Mouse (Mus musculus) heart, embryonic 14.5 days (tissue): ENCODE results near the gene Ptpn11. TPM values are rescaled to one million over a fixed set of nuclear protein-coding genes. Genes with fewer than 3 reads are reported as not detected.
"Not testable (repeated sequence)": the region's sequence is repeated elsewhere in the genome, so short reads cannot be mapped to it uniquely, and the experiment has no call there.

Source experiments
- ATAC-seq: fragments of 200-750 bp; cut with Nextera tagmentation; 2 replicates; pipeline ENCODE4 v1.8.0; 2017; ENCODE audit warnings: low read depth, moderate TSS enrichment; ENCODE audit not compliant: insufficient number of reproducible peaks, insufficient read depth, low FRiP score
- H3K27ac ChIP-seq, 2 experiments: fragments of 200-500 bp in 1 of 2; fragments of 300-500 bp in 1 of 2; sonication (generic) in 1 of 2; replicated peaks in 1 of 2; 2 replicates each; pipeline ENCODE4 v1.5.1; 2012 to 2014; ENCODE audit warnings: low read depth in 2 of 2, low read length in 2 of 2, control low read depth in 1 of 2, mild to moderate bottlenecking in 1 of 2, mixed read lengths in 1 of 2; ENCODE audit not compliant: control insufficient read depth in 1 of 2, insufficient read depth in 1 of 2
- H3K27me3 ChIP-seq: fragments of 300-500 bp; sonication (generic); 2 replicates; pipeline ENCODE4 v1.6.1; 2014; ENCODE audit warnings: mild to moderate bottlenecking, low read length, control low read depth; ENCODE audit not compliant: control insufficient read depth, insufficient read depth
- H3K36me3 ChIP-seq: fragments of 300-500 bp; sonication (generic); 2 replicates; pipeline ENCODE4 v1.6.1; 2014; ENCODE audit warnings: mild to moderate bottlenecking, control low read depth, low read length, mixed read lengths; ENCODE audit not compliant: control insufficient read depth, insufficient read depth
- H3K4me1 ChIP-seq, 2 experiments: fragments of 200-500 bp in 1 of 2; fragments of 300-500 bp in 1 of 2; sonication (generic) in 1 of 2; 2 replicates each; pipeline ENCODE4 v1.6.1; 2012 to 2014; ENCODE audit warnings: low read length in 2 of 2, control low read depth in 1 of 2, mixed read lengths in 1 of 2; ENCODE audit not compliant: control insufficient read depth in 2 of 2, insufficient read depth in 2 of 2
- H3K4me2 ChIP-seq: fragments of 300-500 bp; sonication (generic); 2 replicates; pipeline ENCODE4 v1.6.1; 2014; ENCODE audit warnings: mild to moderate bottlenecking, low read length
- H3K4me3 ChIP-seq, 2 experiments: fragments of 200-500 bp in 1 of 2; fragments of 300-500 bp in 1 of 2; sonication (generic) in 1 of 2; 2 replicates each; pipeline ENCODE4 v1.5.1; 2012 to 2014; ENCODE audit warnings: low read length in 2 of 2, mild to moderate bottlenecking in 2 of 2, control low read depth in 1 of 2, low read depth in 1 of 2, moderate library complexity in 1 of 2; ENCODE audit not compliant: control insufficient read depth in 1 of 2, insufficient read depth in 1 of 2
- H3K9ac ChIP-seq: fragments of 300-500 bp; sonication (generic); 2 replicates; pipeline ENCODE4 v1.6.1; 2014; ENCODE audit warnings: mild to moderate bottlenecking, low read length
- H3K9me3 ChIP-seq: fragments of 300-500 bp; sonication (generic); 2 replicates; pipeline ENCODE4 v1.6.1; 2016; ENCODE audit warnings: low read length, control low read depth; ENCODE audit not compliant: control insufficient read depth
- WGBS: fragments of 180-500 bp; shearing (Covaris S2); extraction: QIAGEN DNeasy Blood & Tissue Kit; methylation state at CpG from one replicate; pipeline ENCODE4 v1.1.7; 2014; 5-methylcytosine and 5-hydroxymethylcytosine counted together
- polyA plus RNA-seq: library from polyadenylated mRNA; unstranded; fragments of >200 nt; fragmentation: Nextera tagmentation; extraction: Ambion mirVana; gene quantifications from 2 replicates; pipeline ENCODE4 v1.2.1, GENCODE M21; 2014

Ptpn11 gene
- polyA plus RNA-seq, 1 experiment from 2014 or later: 25.6 TPM

DNA sequence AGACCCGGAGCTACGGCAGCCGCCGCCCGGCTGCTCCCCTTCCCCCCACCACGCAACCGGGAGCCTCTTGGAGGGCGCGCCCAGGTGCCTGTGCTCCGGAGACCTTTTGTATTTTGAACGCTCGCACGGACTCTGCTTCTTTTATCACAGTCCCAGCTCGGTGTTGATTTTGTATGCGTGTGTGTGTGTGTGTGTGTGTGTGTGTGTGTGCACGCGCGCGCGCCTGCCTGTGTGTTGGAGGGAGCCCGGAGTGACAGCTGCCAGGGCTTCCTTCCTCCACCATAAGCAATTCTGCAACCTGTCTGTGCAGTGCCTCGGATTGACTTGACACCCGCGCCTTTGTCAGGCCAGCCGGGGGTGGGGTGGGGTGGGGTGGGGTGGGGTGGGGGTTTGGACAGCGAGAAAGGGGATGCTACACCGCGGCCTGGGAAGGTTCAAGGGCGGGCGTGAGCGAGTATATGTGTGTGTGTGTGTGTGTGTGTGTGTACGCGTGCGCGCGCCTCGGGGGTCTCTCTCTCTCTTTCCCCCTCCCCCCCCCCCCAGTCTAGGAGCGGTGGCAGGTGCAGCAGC, 29.6 kb upstream of the Ptpn11 start:
- under 1% methylated on average over 37 of the region's 38 CpGs for WGBS

GRCm38 (mm10) chr5:121219980-121220731, 29.0 kb upstream of the Ptpn11 start, which contains the start of gene Hectd4:
Gene Hectd4, plus strand, starts transcription at chr5:121220219.
- H3K27me3 ChIP-seq: no peaks in the 10 kb centered on the region
- peaks cover 6 to 13% of the 10 kb centered on the region in 2 experiments; a peak in 3 of 4 replicates for H3K4me1 ChIP-seq
- H3K9me3 ChIP-seq: no peaks in the 10 kb centered on the region
- H3K4me2 ChIP-seq: peak within 1 kb of the TSS; percentile 77
- H3K4me3 ChIP-seq: peak within 1 kb of the TSS; percentile 70 to 93
- H3K27ac ChIP-seq: peak within 1 kb of the TSS; percentile 18 to 75
- WGBS: under 1% methylated on average over 68 of the region's 90 CpGs
- peak; percentile 84 for ATAC-seq
- H3K9ac ChIP-seq: peak within 1 kb of the TSS; percentile 93
- no peaks in the 10 kb centered on the region for H3K36me3 ChIP-seq

More for the DNA sequence above, 29.6 kb upstream of the Ptpn11 start:
- Histone ChIP-seq H3K36me3 (no peaks in the 10 kb centered on the region), H3K4me3 (peak overlapping the region; percentile 70 to 93), H3K4me1 (peaks cover 6 to 14% of the 10 kb centered on the region in 2 experiments), H3K9ac (peak overlapping the region; percentile 93), H3K27me3 (no peaks in the 10 kb centered on the region), H3K4me2 (peak overlapping the region; percentile 77), H3K27ac (peak overlapping the region; percentile 18 to 75), H3K9me3 (no peaks in the 10 kb centered on the region)
- ATAC-seq: peak; percentile 43

- ATAC-seq: no peak
- H3K4me3 ChIP-seq: no peak overlapping the region
- no peaks in the 10 kb centered on the region for H3K27me3 ChIP-seq
- no peaks in the 10 kb centered on the region for H3K36me3 ChIP-seq
- H3K9ac ChIP-seq: no peak overlapping the region
- no peaks in the 10 kb centered on the region for H3K9me3 ChIP-seq
- H3K27ac ChIP-seq: no peak overlapping the region
- WGBS: 74% methylated on average over 1 of the region's 1 CpGs
- H3K4me1 ChIP-seq: peaks cover 6 to 8% of the 10 kb centered on the region in 2 experiments; a peak in 3 of 4 replicates
- H3K4me2 ChIP-seq: no peak overlapping the region
Measured at GRCm38 (mm10) chr5:121219190-121219589, 28.0 kb upstream of the Ptpn11 start.

DNA sequence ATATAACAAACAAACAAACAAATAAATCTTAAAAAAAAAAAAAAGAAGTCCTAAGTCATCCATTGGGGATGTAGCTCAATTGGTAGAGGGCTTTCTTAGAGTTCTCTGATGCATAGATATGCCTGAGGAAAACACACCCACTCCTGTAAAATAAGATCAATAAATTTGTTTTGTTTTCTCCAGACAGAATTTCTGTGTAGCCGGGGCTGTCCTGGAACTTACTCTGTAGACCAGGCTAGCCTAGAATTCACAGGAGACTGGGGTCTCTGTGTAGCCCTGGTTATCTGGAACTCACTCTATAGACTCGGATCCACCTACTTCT, 26.1 kb upstream of the Ptpn11 start:
- no peaks in the 10 kb centered on the region for H3K9me3 ChIP-seq
- H3K4me2 ChIP-seq: no peak overlapping the region
- no peak for ATAC-seq
- H3K4me3 ChIP-seq: no peak overlapping the region
- H3K36me3 ChIP-seq: peaks cover 8% of the 10 kb centered on the region
- no peak overlapping the region for H3K27ac ChIP-seq
- H3K27me3 ChIP-seq: no peaks in the 10 kb centered on the region
- WGBS: 80% methylated on average over 2 of the region's 2 CpGs
- no peak overlapping the region for H3K9ac ChIP-seq
- peaks cover 6 to 8% of the 10 kb centered on the region in 2 experiments; a peak in 3 of 4 replicates for H3K4me1 ChIP-seq

DNA sequence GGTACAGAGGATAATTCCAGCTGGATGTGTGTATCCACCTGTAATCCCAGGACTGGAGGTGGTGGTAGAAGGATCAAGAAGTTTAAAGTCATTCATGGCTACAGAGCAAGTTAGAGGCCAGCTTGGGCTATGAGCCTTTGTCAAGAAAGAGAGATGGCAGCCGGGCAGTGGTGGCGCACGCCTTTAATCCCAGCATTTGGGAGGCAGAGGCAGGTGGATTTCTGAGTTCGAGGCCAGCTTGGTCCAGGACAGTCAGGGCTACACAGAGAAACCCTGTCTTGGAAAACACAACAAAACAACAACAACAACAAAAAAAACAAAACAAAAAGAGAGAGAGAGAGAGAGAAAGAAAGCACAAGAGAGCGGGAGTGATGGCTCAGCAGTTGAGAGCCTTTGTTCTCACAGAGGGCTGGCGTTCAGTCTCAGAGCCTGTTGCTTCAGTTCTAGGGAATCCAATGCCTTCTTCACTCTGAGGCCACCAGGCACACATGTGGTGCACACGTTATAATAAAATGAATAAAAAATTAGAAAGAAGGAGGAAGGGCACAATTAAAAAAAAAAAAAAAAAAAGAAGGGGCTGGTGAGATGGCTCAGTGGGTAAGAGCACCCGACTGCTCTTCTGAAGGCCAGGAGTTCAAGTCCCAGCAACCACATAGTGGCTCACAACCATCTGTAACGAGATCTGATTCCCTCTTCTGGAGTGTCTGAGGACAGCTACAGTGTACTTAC, 25.6 kb upstream of the Ptpn11 start:
- ATAC-seq, H3K27me3 ChIP-seq, H3K27ac ChIP-seq, H3K4me2 ChIP-seq, H3K9ac ChIP-seq, H3K4me3 ChIP-seq, H3K9me3 ChIP-seq, H3K4me1 ChIP-seq: not testable (repeated sequence)
- H3K36me3 ChIP-seq: peaks cover 13% of the 10 kb centered on the region
- 88% methylated on average over 9 of the region's 9 CpGs for WGBS

- no peaks in the 10 kb centered on the region for H3K9me3 ChIP-seq
- H3K9ac ChIP-seq: no peak overlapping the region; the same call in 1 of the 2 replicates
- 42% methylated on average over 12 of the region's 12 CpGs for WGBS
- no peaks in the 10 kb centered on the region for H3K27me3 ChIP-seq
- peaks cover 0 to 2% of the 10 kb centered on the region in 2 experiments; a peak in 1 of 4 replicates for H3K4me1 ChIP-seq
- no peak overlapping the region for H3K27ac ChIP-seq
- H3K36me3 ChIP-seq: peaks cover 20% of the 10 kb centered on the region
- H3K4me2 ChIP-seq: no peak overlapping the region
- ATAC-seq: no peak
- H3K4me3 ChIP-seq: no peak overlapping the region
Measured at GRCm38 (mm10) chr5:121216126-121216446, 24.9 kb upstream of the Ptpn11 start.

GRCm38 (mm10) chr5:121215380-121216125, 24.4 kb upstream of the Ptpn11 start:
- Histone ChIP-seq H3K27ac (no peak overlapping the region), H3K9me3 (no peaks in the 10 kb centered on the region), H3K4me1 (peaks cover 0 to 2% of the 10 kb centered on the region in 2 experiments; a peak in 1 of 4 replicates), H3K36me3 (peaks cover 25% of the 10 kb centered on the region), H3K9ac (no peak overlapping the region; the same call in 1 of the 2 replicates), H3K27me3 (no peaks in the 10 kb centered on the region), H3K4me3 (no peak overlapping the region), H3K4me2 (no peak overlapping the region)
- no peak for ATAC-seq
- 36% methylated on average over 13 of the region's 13 CpGs for WGBS
